Mouse (Mus musculus) c-Kit-positive CD71-positive TER-119-negative erythroid progenitor cells, embryonic 14.5 days (primary cell): Measurements from ENCODE around the gene Naip1.
"Not testable (repeated sequence)": the region's sequence is repeated elsewhere in the genome, so short reads cannot be mapped to it uniquely, and the experiment has no call there.

Source experiments
- DNase-seq: peaks from one replicate; pipeline ENCODE4 v3.0.0-alpha.2; 2013; ENCODE audit warnings: low read depth

Naip1 gene

GRCm38 (mm10) chr13:100402930-100403637, 49.6 kb downstream of the Naip1 start:
- DNase-seq, result not testable (repeated sequence)

GRCm38 (mm10) chr13:100391021-100391420, 61.6 kb downstream of the Naip1 start:
- DNase-seq, result not testable (repeated sequence)

- DNase-seq, result no peak
Measured at GRCm38 (mm10) chr13:100370536-100370935, 82.1 kb downstream of the Naip1 start.
